Mouse (Mus musculus): ENCODE results near the gene Gna15.
A peak's percentile ranks its signal among the peaks of the same experiment; 100 is the strongest.

Gene Gna15

GRCm38 (mm10) chr10:81495616-81496263 is 28.3 kb downstream of the Gna15 start:
- no peak for DNase-seq (ENCODE audit: extremely low spot score)

DNA sequence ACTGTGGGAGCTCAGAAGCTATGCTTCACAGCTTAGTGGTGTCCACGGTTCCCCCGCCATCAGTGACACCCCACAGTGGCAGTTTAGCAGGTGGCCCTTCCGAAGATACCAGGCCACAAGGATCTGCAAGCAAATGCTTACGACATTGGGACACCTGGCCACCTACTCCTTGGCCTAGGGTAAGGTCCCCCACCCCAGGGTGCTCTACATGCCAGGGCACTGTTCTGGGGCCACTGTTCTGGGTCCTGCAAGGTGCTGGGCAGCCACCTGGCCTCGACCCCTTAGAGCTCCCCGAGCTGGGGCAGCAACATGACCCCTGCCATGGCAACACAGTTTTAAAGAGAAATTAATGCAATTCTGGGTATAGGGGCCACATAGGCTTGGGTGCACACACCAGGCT is 28.9 kb downstream of the Gna15 start:
- DNase-seq (ENCODE audit: extremely low spot score) = no peak

DNA sequence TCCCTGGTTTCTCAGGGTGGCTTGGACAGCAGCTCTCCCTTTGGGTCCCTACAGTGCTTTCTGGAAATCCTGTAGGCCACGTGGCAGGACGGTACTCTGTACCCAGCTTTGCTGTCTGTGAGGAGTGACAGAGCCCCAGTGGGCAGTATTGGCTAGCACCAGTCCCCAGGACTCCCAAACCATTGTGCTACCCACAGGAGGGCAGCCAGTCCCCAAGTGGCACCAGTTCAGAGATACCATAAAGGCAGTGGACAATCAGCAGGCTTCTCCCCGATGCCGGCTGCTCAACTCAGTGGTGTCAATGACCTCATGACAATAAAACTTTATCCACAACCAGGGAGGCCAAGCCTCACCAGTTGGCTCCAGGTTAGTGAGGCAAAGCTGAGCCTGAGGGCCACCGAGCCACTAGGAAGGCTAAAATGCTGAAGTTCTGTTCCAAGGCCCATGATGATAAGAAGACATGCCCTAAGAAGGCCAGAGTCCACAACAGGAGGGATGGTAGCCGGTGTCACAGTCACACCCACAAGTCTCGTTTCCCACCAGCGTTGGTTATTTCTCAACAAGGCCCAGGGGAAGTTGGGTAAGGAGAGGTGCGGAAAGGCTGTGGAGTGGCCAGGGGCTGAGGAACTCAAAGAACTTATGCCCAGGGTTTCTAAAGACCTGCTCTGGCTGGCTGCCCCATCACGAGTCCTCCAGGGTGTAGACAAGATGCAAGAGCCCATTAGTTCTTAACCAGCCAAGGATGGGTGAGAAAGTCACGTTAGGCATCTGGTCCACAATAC is 29.6 kb downstream of the Gna15 start:
- no peak for DNase-seq (ENCODE audit: extremely low spot score)

DNA sequence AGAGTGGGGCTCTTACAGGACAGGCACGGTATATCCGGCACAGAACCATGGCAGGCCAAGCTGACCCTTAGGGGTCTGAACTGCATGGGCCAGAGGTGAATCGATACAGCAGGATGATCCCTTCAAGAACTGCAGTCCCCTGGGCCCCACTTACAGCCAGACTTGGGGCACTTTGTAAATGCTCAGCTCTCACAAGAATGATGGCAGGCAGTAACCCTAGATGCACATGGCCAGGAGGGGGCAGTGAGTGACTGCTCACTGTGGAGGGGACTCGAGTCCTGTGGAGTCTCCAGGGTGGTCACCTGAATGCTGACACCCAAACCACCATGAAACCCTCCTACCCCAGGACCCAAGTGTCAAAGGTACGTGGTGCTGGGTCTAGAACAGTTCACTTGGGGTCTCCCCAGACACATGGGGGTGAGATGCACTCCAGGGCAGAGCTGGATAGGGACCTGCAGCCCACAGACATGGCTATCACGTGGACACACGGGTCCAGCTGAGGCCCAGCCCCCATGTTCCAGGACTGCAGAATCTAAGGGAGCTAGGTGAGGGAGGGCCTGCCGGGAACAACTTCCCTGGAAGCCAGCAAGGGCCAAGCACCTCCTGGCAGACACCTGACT is 30.3 kb downstream of the Gna15 start:
- DNase-seq (ENCODE audit: extremely low spot score) = no peak

GRCm38 (mm10) chr10:81492606-81493240 is 31.3 kb downstream of the Gna15 start:
- no peak for DNase-seq (ENCODE audit: extremely low spot score)

DNA sequence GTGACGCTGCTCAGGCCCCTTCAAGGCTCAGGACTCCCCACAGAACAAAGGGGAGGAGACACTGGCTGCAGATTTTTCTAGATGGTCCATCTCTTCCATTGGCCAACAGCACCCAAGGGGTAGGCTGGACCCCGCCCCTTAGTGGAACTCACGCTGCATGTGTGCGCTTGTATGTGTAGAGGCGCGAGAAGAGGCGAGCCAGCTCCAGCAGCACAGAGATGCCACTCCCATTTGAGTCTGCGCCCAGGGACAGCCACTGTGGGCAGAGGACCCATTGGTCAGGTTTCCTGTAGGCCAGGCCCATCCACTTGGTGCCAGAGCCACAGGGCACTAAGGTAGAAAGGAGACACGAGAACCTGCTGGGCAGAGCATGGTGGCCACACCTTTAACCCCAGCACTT is 33.0 kb downstream of the Gna15 start:
- DNase-seq (ENCODE audit: extremely low spot score) = no peak

GRCm38 (mm10) chr10:81489941-81490340 is 34.1 kb downstream of the Gna15 start:
- DNase-seq (ENCODE audit: extremely low spot score) = no peak

- no peak for DNase-seq (ENCODE audit: extremely low spot score)
Observed at GRCm38 (mm10) chr10:81488081-81488480, 35.9 kb downstream of the Gna15 start.

DNA sequence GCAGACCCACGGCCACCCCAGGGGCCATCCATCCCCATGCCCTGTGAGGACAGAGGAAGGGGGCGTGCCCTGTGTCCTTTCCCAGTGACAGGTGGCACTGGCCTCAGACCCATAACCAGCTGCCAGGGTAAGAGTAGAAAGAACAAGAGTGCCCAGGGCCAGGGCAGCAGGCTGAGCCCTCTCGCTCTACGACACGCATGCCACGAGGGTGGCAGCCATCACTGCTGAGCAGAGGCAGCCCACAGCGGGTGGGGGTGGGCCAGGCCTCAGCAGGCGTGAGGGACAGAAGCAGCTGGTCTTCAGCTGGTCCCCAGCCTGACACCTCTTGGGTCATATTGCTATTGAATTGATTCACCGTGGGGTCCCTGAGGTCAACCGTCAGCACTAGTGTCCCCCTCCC is 37.5 kb downstream of the Gna15 start:
- DNase-seq (ENCODE audit: extremely low spot score) = no peak

GRCm38 (mm10) chr10:81485479-81486018 is 38.5 kb downstream of the Gna15 start:
- no peak for DNase-seq (ENCODE audit: extremely low spot score)

DNA sequence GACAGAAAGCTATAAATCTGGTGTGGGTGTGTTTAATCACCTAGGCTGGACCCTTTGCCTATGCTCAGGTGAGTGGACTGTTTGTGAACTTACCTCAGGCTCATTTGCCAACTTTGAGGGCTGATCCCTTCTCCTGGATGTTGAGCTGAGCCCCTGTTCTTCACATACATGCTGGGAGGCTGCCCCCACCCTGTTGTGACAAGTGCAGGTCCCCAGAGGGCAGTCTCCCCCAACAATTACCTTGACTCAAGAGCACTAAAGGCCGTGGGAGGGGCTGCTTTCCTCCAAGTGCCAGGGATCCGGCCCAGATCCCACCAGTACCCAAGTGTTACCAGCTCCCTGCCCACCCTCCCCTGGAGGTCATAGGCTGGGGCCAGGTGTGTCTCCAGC is 39.0 kb downstream of the Gna15 start:
- no peak for DNase-seq (ENCODE audit: extremely low spot score)

DNA sequence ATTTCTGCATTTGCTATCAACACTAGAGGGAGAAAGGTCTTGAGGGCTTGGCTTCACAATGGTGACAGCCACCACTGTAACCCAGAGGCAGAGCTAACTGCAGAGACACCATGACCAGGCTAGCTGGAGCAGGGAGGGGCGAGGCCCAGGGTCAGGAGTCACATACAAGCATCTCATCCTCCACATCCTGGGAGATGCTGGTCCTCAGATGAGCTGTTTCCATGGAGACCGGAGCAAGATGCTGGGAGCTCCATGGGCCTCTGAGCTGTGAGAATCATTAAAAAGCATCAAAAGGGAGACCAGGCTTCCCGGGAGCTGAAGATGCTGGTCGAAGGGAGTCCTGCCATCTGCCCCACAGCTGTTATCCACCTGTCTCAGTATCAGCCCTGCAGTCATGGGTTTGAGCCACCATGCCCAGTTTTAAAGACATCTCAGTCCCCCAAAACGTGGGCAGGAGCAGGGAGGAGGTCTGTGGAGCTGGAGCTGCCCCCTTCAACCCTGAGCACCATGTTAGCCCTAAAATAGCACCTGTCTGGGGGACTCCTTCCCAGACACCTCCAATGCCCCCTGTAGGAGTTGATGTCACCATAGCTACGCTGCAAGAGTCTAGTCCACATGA is 39.5 kb downstream of the Gna15 start:
- no peak for DNase-seq (ENCODE audit: extremely low spot score)

DNA sequence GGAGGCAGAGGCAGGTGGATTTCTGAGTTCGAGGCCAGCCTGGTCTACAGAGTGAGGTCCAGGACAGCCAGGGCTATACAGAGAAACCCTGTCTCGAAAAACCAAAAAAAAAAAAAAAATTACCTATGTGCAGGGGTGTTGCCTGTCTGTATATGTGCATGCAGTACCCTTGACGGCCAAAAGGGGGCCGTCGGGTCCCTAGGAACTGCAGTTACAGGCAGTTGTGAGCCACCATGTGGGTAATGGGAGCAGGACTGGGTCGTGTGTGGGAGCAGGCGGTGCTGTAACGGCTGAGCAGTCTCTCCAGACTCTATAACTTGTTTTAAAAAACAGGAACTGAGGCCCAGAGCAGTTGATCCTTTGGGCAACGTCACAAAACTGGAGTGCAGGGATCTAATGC is 40.0 kb downstream of the Gna15 start:
- DNase-seq (ENCODE audit: extremely low spot score) = peak; percentile 42

DNA sequence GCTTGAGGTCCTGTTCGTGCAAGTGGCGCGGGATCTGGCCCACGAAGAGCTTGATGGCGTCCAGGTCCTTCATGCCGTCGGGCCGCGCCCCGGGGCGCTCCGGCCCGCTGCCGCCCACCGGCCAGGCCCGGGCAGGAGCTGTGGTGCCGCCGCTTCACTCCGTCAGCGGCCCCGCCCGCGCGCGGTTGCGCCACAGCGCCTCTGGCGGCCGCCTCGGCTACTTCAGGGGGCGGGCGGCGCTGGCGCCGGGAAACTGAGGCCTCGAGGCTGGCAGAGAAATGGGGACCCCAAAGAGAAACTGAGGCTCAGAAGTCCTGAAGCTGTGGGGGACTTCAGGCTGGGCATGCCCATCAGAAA is 41.5 kb downstream of the Gna15 start, which contains the start of gene Celf5:
Gene Celf5, minus strand, starts transcription at position 177 of the 357 bp plus-strand sequence.
- DNase-seq (ENCODE audit: extremely low spot score) = peak; percentile 68

- no peak for DNase-seq (ENCODE audit: extremely low spot score)
Observed at GRCm38 (mm10) chr10:81481605-81482532, 42.2 kb downstream of the Gna15 start.

DNA sequence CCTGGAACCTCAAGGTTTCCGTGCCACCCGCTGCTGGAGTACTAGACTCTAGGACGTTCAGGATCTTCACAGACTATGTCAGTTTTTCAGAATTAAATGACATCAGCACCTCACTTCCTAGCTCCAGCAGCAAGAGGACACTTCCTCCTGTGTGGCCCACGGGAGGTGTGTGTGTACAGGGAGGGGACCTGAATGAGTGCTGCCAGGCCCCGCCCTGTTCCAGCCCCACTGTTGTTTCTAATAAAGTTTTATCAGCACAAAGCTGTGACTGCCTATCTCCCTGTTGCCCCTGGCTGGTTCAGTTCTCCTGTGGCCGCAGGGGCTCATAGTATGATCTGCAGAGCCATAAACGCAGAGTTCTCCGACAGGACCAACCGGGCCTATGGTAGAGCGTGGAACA is 49.6 kb downstream of the Gna15 start:
- no peak for DNase-seq (ENCODE audit: extremely low spot score)

DNA sequence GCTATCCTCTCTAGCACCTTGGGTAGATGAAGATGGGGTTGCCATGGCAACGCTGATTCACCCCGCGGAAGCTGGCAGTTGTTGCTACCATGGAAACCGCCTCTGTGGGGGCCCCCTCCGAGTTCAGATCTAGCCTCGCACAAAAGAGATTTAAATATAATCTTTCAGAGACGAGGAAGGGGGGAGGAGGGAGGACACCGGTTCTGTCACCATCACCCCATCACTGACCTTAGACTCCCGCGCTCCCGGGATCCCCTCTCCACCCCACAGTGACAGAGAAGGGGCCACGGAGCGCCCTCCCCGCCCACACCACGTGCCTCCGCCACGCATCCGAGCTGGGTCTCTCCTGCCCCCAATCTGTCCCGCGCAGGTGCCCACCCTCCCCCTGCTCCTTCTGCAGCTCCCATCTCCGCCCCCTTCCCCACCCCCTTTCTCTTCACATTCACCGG is 51.0 kb downstream of the Gna15 start:
- DNase-seq (ENCODE audit: extremely low spot score) = peak; percentile 54

GRCm38 (mm10) chr10:81472403-81473002 is 51.5 kb downstream of the Gna15 start:
- no peak for DNase-seq (ENCODE audit: extremely low spot score)

GRCm38 (mm10) chr10:81470454-81470853 is 53.6 kb downstream of the Gna15 start:
- DNase-seq (ENCODE audit: extremely low spot score) = no peak

GRCm38 (mm10) chr10:81469253-81469652 is 54.8 kb downstream of the Gna15 start:
- DNase-seq (ENCODE audit: extremely low spot score) = no peak
